Mouse (Mus musculus) adrenal gland, adult 2 months (tissue): ENCODE measurements around the gene Abcg4. TPM values are rescaled to one million over a fixed set of nuclear protein-coding genes. Genes with fewer than 3 reads are reported as not detected.

Source experiments
- DNase-seq: peaks from one replicate; pipeline ENCODE4 v3.0.0; 2021
- microRNA-seq, 2 experiments: library from miRNA; unstranded; fragments of <30 nt; microRNA quantifications; one replicate each; pipeline ENCODE4 v1.2.0; 2021
- polyA plus RNA-seq: library from polyadenylated mRNA; depleted of rRNA; stranded (reverse); fragments of >200 nt; gene quantifications from 2 replicates; pipeline ENCODE4 v1.2.3, GENCODE M21; 2012; rRNA removed
- total RNA-seq, 2 experiments: library from RNA; stranded (reverse); gene quantifications; 2 replicates each; pipeline ENCODE4 v1.2.3; 2021

Abcg4 gene
- total and polyA plus RNA-seq, 3 experiments, result 27.1 to 84.3 (median 41.4) TPM

DNA sequence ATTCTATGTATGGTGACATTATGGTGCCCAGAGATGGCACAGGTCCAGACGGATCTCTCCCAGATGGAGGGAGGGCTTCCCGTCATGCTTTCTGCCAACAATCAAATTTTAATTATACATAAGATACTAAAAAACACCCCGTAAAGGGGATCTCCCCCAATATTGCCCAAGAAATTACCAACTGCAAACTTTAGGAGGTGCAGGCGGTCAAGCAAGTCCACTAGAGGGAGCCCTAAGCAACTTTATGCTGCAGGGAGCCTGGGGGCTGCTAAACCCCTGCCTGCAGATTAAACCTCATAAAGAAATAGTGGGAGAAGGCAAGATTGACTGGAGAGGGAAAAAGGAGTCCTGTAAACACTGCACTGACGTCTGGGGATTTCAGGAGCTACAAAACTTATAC lies 49.0 kb downstream of the Abcg4 start:
- DNase-seq, result peak; percentile 51

DNA sequence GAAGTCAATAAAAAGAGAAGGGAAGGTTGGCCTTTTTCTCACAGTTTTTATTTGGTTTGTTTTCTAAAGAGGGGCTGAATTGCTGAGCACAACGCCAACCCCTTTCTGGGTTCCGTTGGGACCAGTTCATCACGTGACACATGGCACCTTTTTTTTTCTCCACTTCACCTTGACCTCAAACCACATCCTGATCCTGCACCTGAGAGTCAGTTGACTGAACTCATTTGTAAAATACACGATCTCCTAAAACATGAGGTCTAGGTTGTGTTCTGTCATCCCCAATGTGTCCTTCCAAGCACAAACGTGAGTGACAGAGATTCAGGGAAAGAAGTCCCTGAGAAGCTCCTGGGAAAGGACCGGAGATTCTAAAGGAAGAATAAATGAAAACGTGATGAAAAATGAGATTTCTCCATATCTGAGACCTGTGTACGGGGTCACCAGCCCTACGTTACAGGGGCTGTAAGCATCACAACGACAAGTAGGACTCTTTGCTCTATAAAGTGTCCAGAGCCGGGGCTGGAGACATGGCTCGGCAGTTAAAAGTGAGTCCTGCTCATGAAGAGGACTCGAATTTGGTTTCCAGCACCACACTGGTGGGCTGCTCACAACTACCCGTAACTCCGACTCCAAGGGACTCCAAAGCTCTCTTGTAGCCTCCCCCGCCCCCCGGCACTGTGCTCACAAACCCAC lies 49.8 kb downstream of the Abcg4 start:
- no peak for DNase-seq

DNA sequence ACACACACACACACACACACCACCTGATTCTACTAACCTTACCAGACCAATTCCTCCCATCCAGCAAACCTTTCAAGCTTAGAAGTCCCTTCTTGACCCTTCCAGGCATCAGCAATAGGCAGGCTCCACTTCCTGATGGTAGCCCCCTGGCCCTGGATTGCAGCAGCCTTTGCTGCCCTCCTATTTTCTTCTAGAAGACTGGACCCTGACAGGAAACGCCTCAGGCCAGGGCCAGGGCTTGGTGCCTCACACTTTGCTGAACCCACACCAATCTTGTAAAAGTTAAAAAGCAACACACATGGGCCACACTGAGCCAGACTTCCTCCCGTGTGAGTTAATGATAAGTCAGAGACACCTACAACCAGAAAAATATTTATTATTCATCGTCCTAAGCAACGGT lies 51.3 kb downstream of the Abcg4 start:
- DNase-seq, result no peak

DNA sequence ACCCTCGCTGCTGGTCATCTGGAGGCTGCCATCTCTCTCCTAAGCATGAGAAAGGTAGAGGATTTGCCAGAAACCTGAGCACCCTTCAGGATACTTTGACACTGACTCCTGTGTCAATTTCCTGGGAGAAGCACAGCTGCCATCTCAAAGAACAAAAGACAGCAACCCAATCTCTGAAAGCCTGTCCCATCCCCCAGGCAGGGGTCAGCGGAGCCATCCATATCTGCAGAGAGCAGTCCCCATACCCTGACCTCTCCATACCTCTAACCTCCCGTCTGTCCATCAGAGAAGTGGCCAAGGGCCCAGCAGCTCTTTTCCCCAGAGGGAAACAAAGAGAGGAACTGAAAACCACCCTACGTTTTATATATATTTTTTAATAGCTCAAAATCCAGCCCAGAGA lies 51.8 kb downstream of the Abcg4 start:
- no peak for DNase-seq

DNA sequence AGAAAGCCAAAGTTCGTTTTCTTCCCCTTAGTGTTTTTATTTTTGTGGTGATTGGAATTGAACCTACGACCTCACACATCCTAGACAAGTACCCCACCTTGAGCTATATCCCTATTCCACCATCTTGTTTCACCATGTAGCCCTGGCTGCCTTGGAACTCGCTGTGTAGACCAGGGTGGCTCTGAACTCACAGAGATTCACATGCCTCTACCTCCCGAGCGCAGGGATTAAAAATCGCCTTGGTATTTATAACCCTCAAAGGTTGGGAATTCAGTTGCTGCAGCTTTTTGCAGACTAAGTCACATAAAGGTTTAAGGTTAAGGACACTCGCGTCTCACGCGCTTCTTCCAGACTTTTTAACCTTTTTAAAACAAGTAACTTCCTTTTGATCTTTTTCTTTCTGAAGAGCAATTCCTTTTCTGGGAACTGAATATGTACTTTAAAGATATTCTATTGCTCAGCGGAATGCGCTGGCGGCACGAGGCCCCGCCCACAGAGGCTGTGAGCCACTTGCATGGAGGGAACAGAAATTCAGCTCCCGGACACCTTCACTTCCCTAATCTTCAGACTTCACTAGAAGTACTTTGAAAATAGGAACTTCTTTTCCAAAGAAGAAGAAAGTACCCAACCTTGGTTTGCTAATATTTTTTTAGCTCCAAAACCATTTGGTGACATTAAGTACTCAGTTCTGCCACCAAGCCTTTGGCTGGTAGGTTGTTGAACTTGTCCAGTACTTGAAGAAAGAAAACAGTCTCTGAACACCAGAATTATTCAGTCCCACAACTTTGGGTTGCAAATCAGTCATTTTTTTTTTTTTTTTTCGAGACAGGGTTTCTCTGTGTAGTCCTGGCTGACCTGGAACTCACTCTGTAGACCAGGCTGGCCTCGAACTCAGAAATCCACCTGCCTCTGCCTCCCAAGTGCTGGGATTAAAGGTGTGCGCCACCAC lies 53.7 kb downstream of the Abcg4 start:
- DNase-seq, result peak; percentile 78

DNA sequence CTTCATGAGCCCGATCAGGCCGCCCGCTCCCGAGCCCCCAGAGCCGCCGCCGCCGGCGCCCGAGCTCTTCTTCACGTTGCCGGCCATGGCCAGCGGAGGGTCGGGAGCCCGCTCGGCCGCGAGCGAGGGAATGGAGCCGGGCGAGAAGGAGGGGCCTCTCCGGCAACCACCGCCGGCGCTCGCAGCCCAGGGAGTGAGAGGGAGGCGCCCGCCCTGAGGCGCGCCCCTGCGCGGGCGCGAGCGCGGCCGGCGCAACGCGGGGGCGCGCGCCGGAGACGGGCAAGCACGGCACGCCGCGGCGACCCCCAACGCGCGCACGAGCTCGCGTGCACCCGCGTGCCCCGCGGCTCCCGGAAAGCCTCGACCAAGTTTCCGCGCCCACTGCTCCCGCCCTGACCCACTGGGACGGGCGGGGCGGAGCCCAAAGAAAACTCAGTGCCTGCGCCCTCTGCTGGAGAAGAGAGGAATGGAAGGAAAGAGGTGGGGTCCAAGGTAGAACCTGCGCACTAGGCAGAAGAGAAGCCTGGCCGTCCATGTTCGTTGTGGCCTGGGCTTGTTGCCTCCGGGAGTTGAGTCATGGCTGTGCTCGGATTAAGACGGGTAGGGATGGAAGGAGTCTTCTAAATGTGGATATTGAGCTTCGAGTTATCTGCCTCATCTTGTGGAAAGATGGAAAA lies 54.5 kb downstream of the Abcg4 start, which contains the start of gene Cbl:
TSS of gene Cbl (minus strand) at position 248 of the 677 bp plus-strand sequence.
- DNase-seq, result peak; percentile 99

DNA sequence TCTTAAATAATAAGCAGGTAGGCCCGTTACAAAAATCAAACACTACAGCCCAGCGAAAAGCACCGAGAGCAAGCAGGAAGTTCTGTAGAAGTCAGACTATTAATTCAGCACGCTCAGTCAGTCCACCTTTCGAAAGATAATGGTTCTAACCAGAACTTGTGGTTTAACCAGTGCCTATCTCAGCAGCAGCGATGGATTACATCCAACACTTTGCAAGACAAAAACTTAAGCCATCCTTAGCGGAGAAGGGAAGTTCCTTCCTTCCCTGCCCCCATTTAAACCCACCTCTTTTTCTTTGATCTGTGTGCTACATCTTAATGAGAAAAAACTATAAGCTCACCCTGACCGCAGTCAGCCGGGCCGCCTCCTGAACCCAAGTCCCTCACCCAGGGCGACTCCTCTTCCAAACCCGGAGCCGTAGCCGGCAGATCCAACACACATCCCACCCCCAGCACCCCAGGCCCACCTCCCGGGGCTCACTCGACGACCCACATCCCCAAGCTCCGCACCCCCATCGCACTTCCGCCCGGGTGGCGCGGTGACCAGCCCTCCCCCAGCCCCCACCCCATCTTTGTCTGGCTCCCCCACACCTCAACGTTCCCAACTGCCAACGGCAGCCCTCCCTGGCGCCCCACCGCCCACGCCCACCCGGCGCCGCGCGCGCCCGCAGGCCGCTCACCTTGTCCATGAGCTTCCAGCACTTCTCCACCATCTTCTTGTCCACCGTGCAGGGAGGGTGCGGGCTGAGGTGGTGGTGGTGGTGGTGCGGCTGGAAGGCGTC lies 55.2 kb downstream of the Abcg4 start:
- DNase-seq, result peak; percentile 38

DNA sequence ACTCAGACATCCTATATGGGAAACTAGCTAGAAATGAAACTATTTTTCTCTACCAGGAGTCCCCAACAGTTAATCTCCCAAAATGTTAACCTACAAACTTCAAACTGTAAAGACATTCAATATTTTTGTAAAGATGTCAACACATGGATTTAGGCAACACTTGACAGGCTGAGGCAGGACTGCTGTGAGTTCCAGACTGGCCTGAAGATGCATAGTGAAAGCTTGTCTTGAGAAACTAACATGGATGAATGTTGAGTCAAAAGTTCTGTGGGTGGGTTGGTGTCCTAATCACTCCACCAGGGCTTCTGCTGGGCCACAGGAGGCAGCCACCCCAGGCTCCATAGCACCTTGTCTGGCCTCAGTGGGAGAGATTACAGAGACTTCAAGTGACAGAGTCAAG lies 56.8 kb downstream of the Abcg4 start:
- DNase-seq, result no peak

DNA sequence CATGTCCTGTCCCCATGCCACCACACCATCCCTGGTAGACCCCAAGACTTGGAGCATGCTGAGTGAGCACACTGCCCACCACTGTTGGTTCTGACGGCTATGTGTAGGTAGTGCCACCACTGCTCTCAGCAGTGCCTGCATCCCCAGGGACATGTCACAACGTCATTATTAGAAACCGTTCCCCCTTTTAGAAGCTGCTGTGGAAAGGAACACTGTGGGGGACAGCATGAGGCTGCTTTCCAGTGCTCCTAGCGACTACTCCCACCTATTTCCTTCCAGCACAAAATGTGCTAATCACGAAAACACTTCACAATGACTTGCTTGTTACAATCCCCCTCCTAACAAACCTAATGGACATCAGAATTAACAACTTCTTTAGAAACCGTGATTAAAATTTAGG lies 62.4 kb downstream of the Abcg4 start:
- no peak for DNase-seq

Small RNA genes lying within 50 kb of the gene (microRNA-seq; reads per million reads assigned to microRNA genes)
- 0 reads per million in 2 experiments for gene Gm44335

Other genes with a start within 250 kb of the Abcg4 start
- 10 to 100 TPM; 46.9 to 49.6 TPM for gene Thy1, start 245.2 kb downstream of the Abcg4 start, total RNA-seq
- 25.0 and 26.5 TPM in 2 replicates for gene Thy1, start 245.2 kb downstream of the Abcg4 start, polyA plus RNA-seq
- 10 to 100 TPM; 33.7 to 60.9 TPM for gene Usp2, start 221.6 kb downstream of the Abcg4 start, total RNA-seq
- gene Usp2, start 221.6 kb downstream of the Abcg4 start, polyA plus RNA-seq, result 10.9 and 15.2 TPM in 2 replicates
- gene Mfrp, start 186.9 kb downstream of the Abcg4 start, total RNA-seq, result under 1 TPM in 1 of 2 experiments, not detected in 1; 0.10 TPM
- 0.40 TPM in 1 of 2 replicates, not detected in the other for gene Mfrp, start 186.9 kb downstream of the Abcg4 start, polyA plus RNA-seq
- 10 to 100 TPM; 11.2 to 17.6 TPM for gene C1qtnf5, start 181.4 kb downstream of the Abcg4 start, total RNA-seq
- gene C1qtnf5, start 181.4 kb downstream of the Abcg4 start, polyA plus RNA-seq, result 32.4 and 34.3 TPM in 2 replicates
- under 1 TPM; 0.12 to 0.76 TPM for gene Gm49380, start 175.1 kb downstream of the Abcg4 start, total RNA-seq
- gene Gm49380, start 175.1 kb downstream of the Abcg4 start, polyA plus RNA-seq, result 1.1 TPM in 1 of 2 replicates, not detected in the other
- 10 to 100 TPM; 28.7 to 30.4 TPM for gene Rnf26, start 175.1 kb downstream of the Abcg4 start, total RNA-seq
- gene Rnf26, start 175.1 kb downstream of the Abcg4 start, polyA plus RNA-seq, result 72.9 and 76.9 TPM in 2 replicates
- gene Mcam, start 154.1 kb downstream of the Abcg4 start, total RNA-seq, result 10 to 100 TPM; 30.5 to 52.2 TPM
- gene Mcam, start 154.1 kb downstream of the Abcg4 start, polyA plus RNA-seq, result 24.9 and 39.4 TPM in 2 replicates
- gene Cbl, start 54.6 kb downstream of the Abcg4 start, total RNA-seq, result 10 to 100 TPM; 26.2 to 31.5 TPM
- gene Cbl, start 54.6 kb downstream of the Abcg4 start, polyA plus RNA-seq, result 7.8 and 8.7 TPM in 2 replicates
- gene Ccdc153, start 47.9 kb downstream of the Abcg4 start, total RNA-seq, result 1 to 10 TPM; 2.7 to 3.4 TPM
- 0.26 and 0.63 TPM in 2 replicates for gene Ccdc153, start 47.9 kb downstream of the Abcg4 start, polyA plus RNA-seq
- not detected for gene Pdzd3, start 37.1 kb downstream of the Abcg4 start, total RNA-seq
- gene Pdzd3, start 37.1 kb downstream of the Abcg4 start, polyA plus RNA-seq, result 0.06 TPM in 1 of 2 replicates, not detected in the other
- 10 to 100 TPM; 15.7 to 27.8 TPM for gene Nlrx1, start 20.0 kb downstream of the Abcg4 start, total RNA-seq
- 25.3 and 27.7 TPM in 2 replicates for gene Nlrx1, start 20.0 kb downstream of the Abcg4 start, polyA plus RNA-seq
- 10 to 100 TPM; 16.6 to 24.9 TPM for gene Hinfp, start 17.1 kb upstream of the Abcg4 start, total RNA-seq
- gene Hinfp, start 17.1 kb upstream of the Abcg4 start, polyA plus RNA-seq, result 13.5 and 13.8 TPM in 2 replicates
- gene C2cd2l, start 31.7 kb upstream of the Abcg4 start, total RNA-seq, result 10 to 100 TPM; 46.1 to 59.0 TPM
- 100 and 106 TPM in 2 replicates for gene C2cd2l, start 31.7 kb upstream of the Abcg4 start, polyA plus RNA-seq
- 10 to 100 TPM; 28.2 to 36.1 TPM for gene Dpagt1, start 37.4 kb upstream of the Abcg4 start, total RNA-seq
- gene Dpagt1, start 37.4 kb upstream of the Abcg4 start, polyA plus RNA-seq, result 55.8 and 68.2 TPM in 2 replicates
- 10 to 100 TPM; 28.1 to 37.4 TPM for gene H2afx, start 46.1 kb upstream of the Abcg4 start, total RNA-seq
- 124 and 134 TPM in 2 replicates for gene H2afx, start 46.1 kb upstream of the Abcg4 start, polyA plus RNA-seq
- 10 to 100 TPM; 80.7 to 92.6 TPM for gene Hmbs, start 55.6 kb upstream of the Abcg4 start, total RNA-seq
- gene Hmbs, start 55.6 kb upstream of the Abcg4 start, polyA plus RNA-seq, result 75.0 and 80.6 TPM in 2 replicates
- gene Vps11, start 73.1 kb upstream of the Abcg4 start, total RNA-seq, result 10 to 100 TPM; 57.9 to 58.4 TPM
- 32.2 and 39.4 TPM in 2 replicates for gene Vps11, start 73.1 kb upstream of the Abcg4 start, polyA plus RNA-seq
- 100 to 1,000 TPM; 177 to 230 TPM for gene Hyou1, start 90.9 kb upstream of the Abcg4 start, total RNA-seq
- 64.3 and 127 TPM in 2 replicates for gene Hyou1, start 90.9 kb upstream of the Abcg4 start, polyA plus RNA-seq
- gene Slc37a4, start 108.2 kb upstream of the Abcg4 start, total RNA-seq, result 10 to 100 TPM; 14.4 to 15.6 TPM
- gene Slc37a4, start 108.2 kb upstream of the Abcg4 start, polyA plus RNA-seq, result 27.9 and 33.5 TPM in 2 replicates
- 1,000 to 10,000 TPM; 1,025 to 1,177 TPM for gene Rps25, start 118.5 kb upstream of the Abcg4 start, total RNA-seq
- 21.7 and 23.2 TPM in 2 replicates for gene Rps25, start 118.5 kb upstream of the Abcg4 start, polyA plus RNA-seq
- gene Trappc4, start 119.0 kb upstream of the Abcg4 start, total RNA-seq, result 10 to 100 TPM; 81.3 to 92.1 TPM
- gene Trappc4, start 119.0 kb upstream of the Abcg4 start, polyA plus RNA-seq, result 44.2 and 51.2 TPM in 2 replicates
- gene Ccdc84, start 130.0 kb upstream of the Abcg4 start, total RNA-seq, result 10 to 100 TPM; 14.5 to 21.1 TPM
- gene Ccdc84, start 130.0 kb upstream of the Abcg4 start, polyA plus RNA-seq, result 12.3 and 23.7 TPM in 2 replicates
- gene Foxr1, start 152.5 kb upstream of the Abcg4 start, total RNA-seq, result not detected
- gene Foxr1, start 152.5 kb upstream of the Abcg4 start, polyA plus RNA-seq, result not detected in 2 replicates
- gene Upk2, start 166.4 kb upstream of the Abcg4 start, total RNA-seq, result not detected
- not detected in 2 replicates for gene Upk2, start 166.4 kb upstream of the Abcg4 start, polyA plus RNA-seq
- 10 to 100 TPM; 41.9 to 61.1 TPM for gene Bcl9l, start 194.2 kb upstream of the Abcg4 start, total RNA-seq
- gene Bcl9l, start 194.2 kb upstream of the Abcg4 start, polyA plus RNA-seq, result 62.7 and 64.5 TPM in 2 replicates